Mouse (Mus musculus): ENCODE data around the gene Cyp2c23. TPM values are rescaled to one million over a fixed set of nuclear protein-coding genes. Genes with fewer than 3 reads are reported as not detected.

Gene Cyp2c23
- polyA plus RNA-seq, 1 experiment: not detected

DNA sequence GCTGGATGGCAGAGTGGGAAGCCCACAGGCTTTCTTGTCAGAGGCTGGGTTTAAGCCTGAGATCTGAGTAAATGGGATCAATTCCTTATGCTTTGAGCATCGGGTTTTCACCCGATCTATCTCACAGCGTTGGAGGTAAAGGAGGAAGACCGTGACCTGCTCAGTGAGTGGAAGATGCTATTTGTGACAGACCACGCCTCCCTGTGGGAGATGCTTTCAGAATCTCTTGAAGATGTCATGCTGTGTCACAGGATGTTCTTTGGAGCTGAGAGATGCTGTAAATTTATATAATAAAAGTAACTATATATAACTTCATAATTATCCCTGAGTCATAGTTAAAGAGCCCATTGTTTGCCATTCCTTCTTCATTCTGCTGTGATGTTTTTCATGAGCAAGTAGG lies 28.3 kb downstream of the Cyp2c23 start:
- no peak overlapping the region for H3K4me3 ChIP-seq (ENCODE audit: insufficient read depth, low read depth, low read length)
- no peaks in the 10 kb centered on the region for H3K4me1 ChIP-seq (ENCODE audit: control insufficient read depth, insufficient read depth, insufficient read length, low read length)
- no peak overlapping the region for H3K27ac ChIP-seq (replicated peaks; ENCODE audit: low read depth, low read length)

DNA sequence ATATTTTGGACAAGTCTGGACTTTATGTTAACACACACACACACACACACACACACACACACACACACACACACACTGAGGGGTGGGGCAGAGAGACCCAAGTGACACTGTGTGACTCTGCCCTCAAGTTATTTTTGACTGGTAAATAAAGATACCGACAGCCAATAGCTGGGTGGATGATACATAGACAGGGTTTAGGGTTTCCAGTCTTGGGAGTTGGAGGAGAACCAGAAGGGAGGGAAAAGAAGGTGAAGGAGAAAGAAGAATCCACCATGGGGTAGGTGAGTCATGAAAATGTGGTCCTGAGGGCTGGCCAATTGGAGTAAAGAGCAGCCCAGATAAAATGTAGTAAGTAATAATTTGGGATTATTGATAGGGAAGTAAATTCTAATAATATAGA lies 28.9 kb downstream of the Cyp2c23 start:
- H3K27ac ChIP-seq (replicated peaks; ENCODE audit: low read depth, low read length): no peak overlapping the region
- no peaks in the 10 kb centered on the region for H3K4me1 ChIP-seq (ENCODE audit: control insufficient read depth, insufficient read depth, insufficient read length, low read length)
- no peak overlapping the region for H3K4me3 ChIP-seq (ENCODE audit: insufficient read depth, low read depth, low read length)

DNA sequence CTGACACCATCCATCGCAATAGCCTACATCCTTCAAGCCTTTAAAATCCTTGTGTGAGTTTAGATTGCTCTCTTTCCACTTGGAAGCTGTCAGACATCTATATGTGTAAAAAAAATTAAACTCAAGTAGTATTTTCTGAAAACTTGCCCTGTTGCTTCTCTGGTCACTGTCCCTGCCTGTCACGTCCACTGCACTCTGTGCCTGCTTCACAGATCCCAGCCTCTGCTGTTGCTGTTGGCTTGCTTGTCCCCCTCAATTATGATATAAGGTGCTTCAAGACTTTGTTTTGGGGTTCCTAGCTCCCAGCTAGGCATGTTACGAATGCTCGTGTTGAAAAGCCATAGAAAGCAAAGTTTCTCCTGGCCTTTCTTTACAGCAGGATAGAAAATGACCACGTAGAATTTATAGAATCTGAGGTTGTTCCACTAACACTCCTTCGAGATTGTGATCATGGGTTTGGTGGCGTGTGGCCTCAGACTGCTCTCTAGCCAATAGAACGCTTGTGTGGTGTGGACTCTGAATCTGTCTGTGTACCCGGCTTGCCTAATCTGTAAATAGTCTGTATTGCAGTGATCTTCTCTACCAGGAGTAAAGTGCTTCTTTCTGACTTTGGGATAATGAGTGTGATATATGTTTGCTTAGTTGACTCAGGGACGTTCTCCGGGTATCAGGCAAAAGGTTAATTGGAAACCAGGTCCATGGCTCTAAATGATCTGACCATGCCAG lies 30.0 kb downstream of the Cyp2c23 start:
- Histone ChIP-seq H3K27ac (replicated peaks; ENCODE audit: low read depth, low read length) (no peak overlapping the region), H3K4me1 (ENCODE audit: control insufficient read depth, insufficient read depth, insufficient read length, low read length) (no peaks in the 10 kb centered on the region), H3K4me3 (ENCODE audit: insufficient read depth, low read depth, low read length) (no peak overlapping the region)

DNA sequence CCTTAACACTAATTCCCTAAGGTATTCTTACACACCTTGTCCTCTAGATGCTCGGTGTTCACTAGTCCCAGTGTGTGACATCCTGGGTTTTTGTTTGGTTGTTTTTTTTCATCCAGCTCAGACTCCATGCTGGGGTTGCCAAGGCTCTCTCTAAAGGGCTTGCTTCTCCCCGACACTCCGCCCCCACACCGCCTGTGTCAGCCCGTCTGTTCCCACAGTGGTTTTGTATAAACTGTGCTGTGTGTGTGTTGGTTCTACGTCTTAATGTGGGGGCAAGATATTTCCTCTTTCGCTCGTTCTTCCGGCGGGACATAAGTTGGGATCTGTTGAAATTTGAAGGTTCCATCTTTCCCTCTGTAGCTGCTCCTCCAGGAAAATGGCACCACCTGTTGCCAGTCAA lies 30.9 kb downstream of the Cyp2c23 start:
- Histone ChIP-seq H3K4me3 (ENCODE audit: insufficient read depth, low read depth, low read length) (no peak overlapping the region), H3K4me1 (ENCODE audit: control insufficient read depth, insufficient read depth, insufficient read length, low read length) (no peaks in the 10 kb centered on the region), H3K27ac (replicated peaks; ENCODE audit: low read depth, low read length) (no peak overlapping the region)

DNA sequence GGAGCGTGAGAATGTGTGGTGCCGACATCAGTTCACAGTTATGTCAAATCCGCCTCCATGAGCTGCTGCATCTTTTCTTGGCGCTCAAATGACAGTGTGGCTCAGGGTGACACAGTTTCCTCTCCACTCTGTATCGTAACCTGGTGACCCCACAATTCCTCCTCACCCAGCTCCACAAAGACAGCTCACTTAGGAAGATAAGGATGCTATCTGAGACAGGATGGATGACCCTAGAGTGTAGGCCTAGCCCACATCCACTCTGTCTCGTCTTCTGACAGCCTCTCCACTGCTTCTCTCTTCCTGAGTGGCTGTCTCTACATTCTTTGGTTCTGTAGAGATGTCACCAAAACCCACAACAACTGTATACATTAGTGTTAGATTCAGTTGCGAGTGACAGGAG lies 33.6 kb downstream of the Cyp2c23 start:
- H3K4me3 ChIP-seq (ENCODE audit: insufficient read depth, low read depth, low read length): no peak overlapping the region
- H3K4me1 ChIP-seq (ENCODE audit: control insufficient read depth, insufficient read depth, insufficient read length, low read length): no peaks in the 10 kb centered on the region
- H3K27ac ChIP-seq (replicated peaks; ENCODE audit: low read depth, low read length): no peak overlapping the region

DNA sequence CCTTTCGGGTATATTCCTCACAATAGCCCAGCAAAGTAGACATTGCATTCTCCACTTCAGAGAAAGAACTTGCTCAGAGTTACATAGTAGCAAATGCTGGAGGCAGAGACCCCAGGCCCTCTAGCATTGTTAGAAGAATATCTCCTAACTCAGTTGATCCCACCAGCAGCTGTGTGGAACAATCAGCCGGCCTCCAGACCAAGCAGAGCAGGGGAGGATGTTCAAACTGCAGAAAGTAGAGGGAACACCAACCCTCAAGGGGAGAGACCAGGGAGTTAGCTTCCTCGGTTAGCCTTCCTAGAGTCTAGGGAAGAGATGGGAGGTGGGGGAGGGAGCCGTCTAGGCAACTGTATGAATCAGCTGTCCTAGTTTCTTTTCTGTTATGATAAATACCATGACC lies 36.5 kb downstream of the Cyp2c23 start:
- Histone ChIP-seq H3K4me1 (ENCODE audit: control insufficient read depth, insufficient read depth, insufficient read length, low read length) (no peaks in the 10 kb centered on the region), H3K27ac (replicated peaks; ENCODE audit: low read depth, low read length) (no peak overlapping the region), H3K4me3 (ENCODE audit: insufficient read depth, low read depth, low read length) (no peak overlapping the region)

DNA sequence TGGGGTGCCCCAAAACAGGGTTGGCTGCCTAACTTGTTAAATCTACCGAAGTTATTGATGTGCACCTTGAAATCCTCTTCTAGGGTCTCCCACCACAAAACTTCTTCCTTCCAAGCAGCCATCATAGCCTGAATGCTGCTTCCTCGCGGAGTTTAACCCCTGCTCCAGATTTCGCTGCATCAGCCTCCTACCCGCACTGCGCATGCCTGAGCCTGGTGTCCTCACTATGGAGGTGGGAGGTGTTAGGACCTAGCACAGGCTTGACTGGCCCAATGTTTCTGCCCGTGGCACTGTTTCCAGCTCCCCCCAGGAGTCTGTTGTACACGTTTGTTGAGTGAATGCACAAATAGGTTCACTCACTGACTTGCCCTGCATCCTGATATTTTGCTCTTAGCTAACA lies 38.6 kb downstream of the Cyp2c23 start:
- H3K4me3 ChIP-seq (ENCODE audit: insufficient read depth, low read depth, low read length): no peak overlapping the region
- H3K4me1 ChIP-seq (ENCODE audit: control insufficient read depth, insufficient read depth, insufficient read length, low read length): no peaks in the 10 kb centered on the region
- no peak overlapping the region for H3K27ac ChIP-seq (replicated peaks; ENCODE audit: low read depth, low read length)

DNA sequence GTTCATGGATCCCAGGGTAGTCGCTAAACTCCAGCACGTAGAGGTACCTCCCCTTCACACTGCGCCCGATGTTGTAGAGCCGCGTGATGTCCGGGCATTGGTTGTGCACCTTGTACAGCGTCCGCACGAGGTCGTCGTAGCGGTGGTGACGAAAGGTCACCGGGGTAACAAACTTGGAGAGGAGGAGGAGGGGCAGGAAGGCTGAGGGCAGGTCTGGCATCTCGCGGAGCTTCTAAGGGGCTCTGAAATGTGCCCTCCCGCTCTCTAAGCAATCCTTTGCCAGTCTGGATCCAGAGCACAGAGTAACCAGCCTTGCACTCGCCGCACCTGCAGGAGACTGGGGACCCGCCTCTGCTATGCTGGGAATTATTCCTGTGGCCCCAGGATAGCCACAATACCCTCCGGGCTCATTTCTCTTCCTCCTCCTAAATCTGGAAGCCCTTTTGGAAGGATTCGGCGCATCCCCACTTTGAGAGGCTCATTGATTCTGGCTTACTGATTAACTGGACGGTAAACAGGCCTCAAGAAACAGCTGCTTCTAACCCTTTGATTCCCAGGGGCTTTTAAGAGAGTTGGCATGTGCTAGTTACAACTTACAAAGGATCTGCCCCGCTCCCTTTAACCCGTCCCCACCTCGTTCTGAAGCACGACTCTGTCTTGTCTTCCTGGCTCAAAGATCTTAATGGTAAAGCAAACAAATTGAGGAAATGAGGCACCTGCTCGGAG lies 42.8 kb downstream of the Cyp2c23 start, which contains the start of gene Cpn1:
TSS of gene Cpn1 (minus strand) at position 488 of the 726 bp plus-strand sequence.
- Histone ChIP-seq H3K27ac (replicated peaks; ENCODE audit: low read depth, low read length) (no peak within 1 kb of the TSS), H3K4me1 (ENCODE audit: control insufficient read depth, insufficient read depth, insufficient read length, low read length) (no peaks in the 10 kb centered on the region), H3K4me3 (ENCODE audit: insufficient read depth, low read depth, low read length) (no peak within 1 kb of the TSS)

DNA sequence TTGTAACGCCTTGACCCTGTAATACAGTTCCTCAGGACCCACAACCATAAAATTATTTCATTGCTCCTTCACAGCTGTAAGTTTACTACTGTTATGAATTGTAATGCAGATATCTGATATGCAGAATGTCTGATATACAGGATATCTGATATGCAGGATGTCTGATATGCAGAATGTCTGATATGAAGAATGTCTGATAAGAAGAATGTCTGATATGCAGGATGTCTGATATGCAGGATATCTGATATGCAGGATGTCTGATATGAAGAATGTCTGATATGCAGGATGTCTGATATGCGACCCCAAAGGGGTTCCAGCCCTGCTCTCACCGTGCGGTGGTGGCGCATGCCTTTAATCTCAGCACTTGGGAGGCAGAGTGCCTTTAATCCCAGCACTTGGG lies 47.0 kb downstream of the Cyp2c23 start:
- Histone ChIP-seq H3K27ac (replicated peaks; ENCODE audit: low read depth, low read length) (no peak overlapping the region), H3K4me1 (ENCODE audit: control insufficient read depth, insufficient read depth, insufficient read length, low read length) (no peaks in the 10 kb centered on the region), H3K4me3 (ENCODE audit: insufficient read depth, low read depth, low read length) (no peak overlapping the region)

DNA sequence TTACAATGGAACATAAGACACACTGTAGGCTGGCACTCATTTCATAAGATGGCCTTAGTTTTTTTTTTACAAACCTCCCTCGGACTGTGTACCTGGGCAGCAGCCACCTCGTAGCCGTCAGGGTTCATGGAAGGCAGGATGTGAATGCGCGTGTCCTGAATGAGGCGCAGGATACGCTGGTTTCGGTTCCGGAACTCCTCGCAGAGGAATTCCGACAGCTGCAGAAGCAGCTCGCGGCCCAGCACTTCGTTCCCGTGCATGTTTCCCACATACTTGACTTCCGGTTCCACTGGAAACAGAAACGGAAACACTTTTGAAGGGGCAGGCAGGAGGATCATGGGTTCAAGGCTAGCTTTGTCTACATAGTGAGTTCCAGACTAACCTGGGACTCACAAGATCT lies 48.3 kb downstream of the Cyp2c23 start:
- H3K4me1 ChIP-seq (ENCODE audit: control insufficient read depth, insufficient read depth, insufficient read length, low read length): no peaks in the 10 kb centered on the region
- no peak overlapping the region for H3K4me3 ChIP-seq (ENCODE audit: insufficient read depth, low read depth, low read length)
- H3K27ac ChIP-seq (replicated peaks; ENCODE audit: low read depth, low read length): no peak overlapping the region

DNA sequence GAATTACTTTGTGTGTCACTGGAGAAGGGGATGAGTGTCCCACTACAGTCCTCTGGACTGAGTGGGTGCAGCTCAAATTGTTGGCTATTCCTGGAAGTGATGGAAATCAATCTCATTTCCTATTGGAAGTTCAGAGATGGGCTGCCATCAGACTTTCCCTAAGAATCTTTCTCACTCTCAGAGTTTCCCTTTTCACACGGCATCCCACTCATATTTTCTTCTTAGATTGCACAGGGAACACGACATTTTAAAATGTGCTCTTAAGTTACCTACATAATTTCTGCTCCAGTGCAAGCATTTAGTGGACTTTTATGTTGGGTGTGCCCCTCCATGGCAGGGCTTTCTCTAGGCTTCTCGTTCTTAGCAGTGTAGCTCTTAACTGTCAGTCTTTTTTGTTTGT lies 51.2 kb downstream of the Cyp2c23 start:
- Histone ChIP-seq H3K27ac (replicated peaks; ENCODE audit: low read depth, low read length) (no peak overlapping the region), H3K4me3 (ENCODE audit: insufficient read depth, low read depth, low read length) (no peak overlapping the region), H3K4me1 (ENCODE audit: control insufficient read depth, insufficient read depth, insufficient read length, low read length) (no peaks in the 10 kb centered on the region)

DNA sequence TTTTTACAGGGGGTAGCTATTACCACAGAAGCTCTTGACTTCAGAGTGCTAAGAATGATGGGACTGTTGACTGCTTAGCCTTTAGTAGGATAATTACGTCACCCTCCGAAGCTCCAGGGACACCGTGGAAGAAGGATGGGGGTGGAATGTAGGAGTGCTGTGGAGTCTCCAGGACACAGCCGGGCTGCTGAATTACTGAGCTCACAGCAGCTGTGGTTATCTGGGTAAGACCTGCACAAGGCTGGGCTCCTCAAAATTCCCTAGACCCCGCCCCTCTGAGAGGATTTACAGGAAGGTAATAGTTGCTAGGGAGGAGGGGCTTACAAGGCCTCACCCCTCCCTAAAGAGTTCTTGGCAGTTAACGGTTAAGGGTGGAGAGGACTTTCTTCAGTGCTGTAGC lies 52.3 kb downstream of the Cyp2c23 start:
- Histone ChIP-seq H3K27ac (replicated peaks; ENCODE audit: low read depth, low read length) (no peak overlapping the region), H3K4me1 (ENCODE audit: control insufficient read depth, insufficient read depth, insufficient read length, low read length) (no peaks in the 10 kb centered on the region)

DNA sequence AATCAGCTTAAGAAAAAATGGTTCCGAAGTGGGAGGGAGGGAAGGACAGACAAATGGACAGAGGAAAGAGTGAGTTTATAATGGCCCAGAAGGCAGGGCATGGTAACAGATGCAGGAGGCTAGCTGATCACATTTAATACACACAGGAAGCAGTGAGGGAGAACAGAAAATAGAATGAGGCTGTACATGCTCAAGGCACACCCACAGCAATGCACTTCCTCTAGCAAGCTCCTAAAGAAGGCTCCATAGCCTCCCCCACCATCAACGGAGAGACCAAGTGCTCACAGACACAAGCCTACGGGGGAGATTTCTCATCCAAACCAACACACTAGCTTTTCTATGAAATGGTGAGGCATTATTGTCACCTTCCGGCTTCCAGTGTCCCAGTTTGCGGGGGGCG lies 54.8 kb downstream of the Cyp2c23 start:
- H3K27ac ChIP-seq (replicated peaks; ENCODE audit: low read depth, low read length): no peak overlapping the region
- H3K4me1 ChIP-seq (ENCODE audit: control insufficient read depth, insufficient read depth, insufficient read length, low read length): no peaks in the 10 kb centered on the region
- H3K4me3 ChIP-seq (ENCODE audit: insufficient read depth, low read depth, low read length): no peak overlapping the region

More for the DNA sequence above, 52.3 kb downstream of the Cyp2c23 start:
- no peak overlapping the region for H3K4me3 ChIP-seq (ENCODE audit: insufficient read depth, low read depth, low read length)

DNA sequence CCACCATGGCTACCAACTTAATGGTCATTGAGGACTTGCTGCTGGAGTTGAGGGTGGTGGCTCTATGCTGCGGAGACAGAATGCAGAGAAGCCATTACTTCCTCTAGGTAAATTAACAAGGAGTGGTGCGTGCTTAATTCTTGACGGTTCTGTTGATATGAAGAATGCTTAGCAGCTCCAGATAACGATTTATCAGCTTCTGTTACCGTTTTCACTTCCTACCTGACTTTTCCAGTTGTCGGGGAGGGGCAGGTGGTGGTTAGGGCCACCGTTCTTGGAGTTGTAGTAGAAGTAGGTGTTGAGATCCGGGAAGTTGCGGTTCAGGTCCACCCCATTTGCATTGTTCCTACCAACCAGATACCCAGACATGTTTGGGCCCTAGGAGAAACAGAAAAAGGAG lies 55.3 kb downstream of the Cyp2c23 start:
- no peaks in the 10 kb centered on the region for H3K4me1 ChIP-seq (ENCODE audit: control insufficient read depth, insufficient read depth, insufficient read length, low read length)
- H3K27ac ChIP-seq (replicated peaks; ENCODE audit: low read depth, low read length): no peak overlapping the region
- H3K4me3 ChIP-seq (ENCODE audit: insufficient read depth, low read depth, low read length): no peak overlapping the region

DNA sequence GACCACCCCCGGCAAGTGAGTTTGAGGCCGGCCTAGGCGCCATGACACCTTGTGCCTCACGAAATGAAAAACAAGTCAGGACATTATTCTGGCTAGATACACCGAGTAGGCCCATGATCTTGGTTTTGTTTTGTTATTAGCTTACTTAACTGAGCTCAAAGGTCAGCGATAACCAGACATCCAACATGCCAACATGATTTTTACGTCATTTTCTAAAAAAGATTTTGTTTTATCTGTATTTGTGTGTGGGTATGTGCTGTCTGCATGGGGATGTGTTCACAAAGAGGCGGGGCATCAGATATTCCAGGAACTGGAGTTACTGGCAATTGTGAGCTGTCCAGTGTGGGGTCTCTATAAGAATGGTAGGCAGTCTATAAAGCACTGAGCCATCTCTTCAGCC lies 56.9 kb downstream of the Cyp2c23 start:
- no peak overlapping the region for H3K4me3 ChIP-seq (ENCODE audit: insufficient read depth, low read depth, low read length)
- no peak overlapping the region for H3K27ac ChIP-seq (replicated peaks; ENCODE audit: low read depth, low read length)
- no peaks in the 10 kb centered on the region for H3K4me1 ChIP-seq (ENCODE audit: control insufficient read depth, insufficient read depth, insufficient read length, low read length)

DNA sequence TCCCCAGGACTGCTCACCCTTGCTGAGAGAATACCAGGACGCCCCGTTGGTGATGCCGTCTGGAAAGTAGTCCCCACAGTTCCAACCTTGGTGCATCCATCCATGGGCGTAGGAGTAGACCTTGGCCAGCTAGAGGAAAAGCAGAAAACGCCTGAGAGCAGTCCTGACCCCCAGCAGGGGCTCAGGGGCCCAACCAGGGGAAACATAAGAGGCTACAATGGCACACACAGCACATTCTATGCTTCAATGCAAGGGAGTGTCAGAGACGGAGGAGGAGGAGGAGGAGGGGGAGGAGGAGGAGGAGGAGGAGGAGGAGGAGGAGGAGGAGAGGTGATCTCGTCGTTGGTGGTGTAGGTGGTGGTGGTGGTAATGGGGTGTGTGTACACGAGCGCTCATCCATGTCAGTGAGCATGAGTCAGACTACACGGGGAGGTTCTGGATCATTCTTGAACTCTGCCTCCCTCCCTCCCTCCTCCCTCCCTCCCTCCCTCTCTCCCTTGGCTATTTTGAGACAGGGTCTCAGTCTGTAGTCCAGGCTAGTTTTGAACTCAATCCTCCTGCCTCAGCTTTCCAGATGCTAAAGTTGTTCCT lies 60.5 kb downstream of the Cyp2c23 start:
- Histone ChIP-seq H3K4me1 (ENCODE audit: control insufficient read depth, insufficient read depth, insufficient read length, low read length) (no peaks in the 10 kb centered on the region), H3K4me3 (ENCODE audit: insufficient read depth, low read depth, low read length) (no peak overlapping the region), H3K27ac (replicated peaks; ENCODE audit: low read depth, low read length) (no peak overlapping the region)

Measured in brown adipose tissue, adult 24 weeks (tissue).